Mouse (Mus musculus) liver, postnatal 0 days (tissue): ENCODE measurements around the gene Ppm1l. TPM values are rescaled to one million over a fixed set of nuclear protein-coding genes. Genes with fewer than 3 reads are reported as not detected.

Experiments used
- ATAC-seq: fragments of 200-750 bp; cut with Nextera tagmentation; 2 replicates; pipeline ENCODE4 v1.8.0; 2017; ENCODE audit warnings: mild to moderate bottlenecking, moderate library complexity
- DNase-seq: peaks from one replicate; pipeline ENCODE4 v3.0.0-alpha.2; 2016
- H3K27ac ChIP-seq: fragments of 300-500 bp; sonication (generic); 2 replicates; pipeline ENCODE4 v1.5.1; 2014; ENCODE audit warnings: antibody characterized with exemption, moderate library complexity, mild to moderate bottlenecking, low read depth
- H3K27me3 ChIP-seq: fragments of 300-500 bp; sonication (generic); 2 replicates; pipeline ENCODE4 v1.6.1; 2014; ENCODE audit warnings: low read length, control low read depth, mixed read lengths; ENCODE audit not compliant: insufficient read depth
- H3K36me3 ChIP-seq: fragments of 300-500 bp; sonication (generic); replicated peaks from 2 replicates; pipeline ENCODE4 v1.6.1; 2014; ENCODE audit warnings: mild to moderate bottlenecking, control low read depth, low read length, moderate library complexity, mixed read lengths; ENCODE audit not compliant: insufficient read depth
- H3K4me1 ChIP-seq: fragments of 300-500 bp; sonication (generic); 2 replicates; pipeline ENCODE4 v1.6.1; 2014; ENCODE audit warnings: antibody characterized with exemption, mild to moderate bottlenecking, control low read depth; ENCODE audit not compliant: insufficient read depth
- H3K4me2 ChIP-seq: fragments of 300-500 bp; sonication (generic); 2 replicates; pipeline ENCODE4 v1.6.1; 2014; ENCODE audit warnings: low read depth, mild to moderate bottlenecking, low read length, moderate library complexity, mixed read lengths
- H3K4me3 ChIP-seq: fragments of 300-500 bp; sonication (generic); 2 replicates; pipeline ENCODE4 v1.5.1; 2014; ENCODE audit warnings: low read depth, low read length
- H3K9ac ChIP-seq: fragments of 300-500 bp; sonication (generic); replicated peaks from 2 replicates; pipeline ENCODE4 v1.6.1; 2014; ENCODE audit warnings: mild to moderate bottlenecking, moderate library complexity
- H3K9me3 ChIP-seq: fragments of 300-500 bp; sonication (generic); 2 replicates; pipeline ENCODE4 v1.6.1; 2016; ENCODE audit warnings: mild to moderate bottlenecking, control low read depth, low read length, mixed read lengths
- CTCF ChIP-seq: sonication (generic); IDR thresholded peaks from 2 replicates; pipeline ENCODE4 v1.5.1; 2016; ENCODE audit warnings: antibody characterized with exemption, low read depth
- EP300 ChIP-seq: IDR thresholded peaks from 2 replicates; pipeline ENCODE4 v1.6.1; 2016; ENCODE audit warnings: antibody characterized with exemption, low read depth, mild to moderate bottlenecking
- WGBS: fragments of 180-500 bp; shearing (Covaris S2); extraction: QIAGEN DNeasy Blood & Tissue Kit; methylation state at CpG from one replicate; pipeline ENCODE4 v1.1.7; 2014; ENCODE audit not compliant: insufficient replicate concordance; 5-methylcytosine and 5-hydroxymethylcytosine counted together
- polyA plus RNA-seq: library from polyadenylated mRNA; unstranded; fragments of >200 nt; fragmentation: Nextera tagmentation; extraction: Ambion mirVana; gene quantifications from 2 replicates; pipeline ENCODE4 v1.2.1, GENCODE M21; 2015

The Ppm1l gene
- polyA plus RNA-seq, 1 experiment from 2014 or later: 2.8 TPM

DNA sequence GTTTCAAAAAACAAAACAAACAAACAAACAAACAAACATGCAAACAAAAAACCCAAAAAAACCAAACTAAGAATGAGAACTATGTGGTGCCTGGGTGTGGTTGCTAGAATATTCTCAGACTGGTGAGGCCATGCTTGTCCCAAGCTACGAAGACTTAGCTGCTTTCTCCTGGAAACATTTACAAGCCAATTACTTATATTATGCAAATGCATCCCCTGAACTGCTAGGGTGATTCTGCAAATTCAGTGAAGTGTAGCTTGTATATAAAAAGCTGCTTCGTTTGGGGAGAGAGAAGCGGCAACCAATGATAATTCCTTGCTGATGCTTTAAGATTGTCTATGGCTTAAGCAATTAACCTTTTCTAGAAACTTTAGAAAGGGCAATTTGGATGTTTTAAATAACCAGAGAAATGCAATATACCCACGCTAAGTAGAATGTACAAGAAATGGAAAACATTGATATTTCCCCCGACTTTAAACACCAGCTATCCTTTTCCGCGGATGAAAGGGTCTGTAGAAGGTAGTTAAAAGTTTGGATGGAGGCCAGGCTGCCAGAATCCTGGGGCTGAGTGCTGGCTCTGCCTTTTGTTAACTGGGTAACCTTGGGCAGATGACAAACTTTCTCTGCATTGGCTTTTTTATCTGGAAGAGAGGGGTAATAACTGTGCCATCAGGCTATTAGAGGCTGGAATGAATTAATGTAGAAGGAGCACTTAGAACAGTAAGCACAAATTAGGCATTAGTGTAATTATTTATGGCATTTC lies 33.4 kb upstream of the Ppm1l start:
- no peak for TF ChIP-seq CTCF
- Histone ChIP-seq H3K9me3 (no peaks in the 10 kb centered on the region), H3K27me3 (no peaks in the 10 kb centered on the region), H3K9ac (no peak overlapping the region), H3K27ac (peak overlapping the region; percentile 67), H3K36me3 (no peaks in the 10 kb centered on the region), H3K4me2 (no peak overlapping the region), H3K4me3 (no peak overlapping the region), H3K4me1 (peaks cover 8% of the 10 kb centered on the region)
- no peak for DNase-seq
- 72% methylated on average over 7 of the region's 7 CpGs for WGBS
- ATAC-seq: no peak

DNA sequence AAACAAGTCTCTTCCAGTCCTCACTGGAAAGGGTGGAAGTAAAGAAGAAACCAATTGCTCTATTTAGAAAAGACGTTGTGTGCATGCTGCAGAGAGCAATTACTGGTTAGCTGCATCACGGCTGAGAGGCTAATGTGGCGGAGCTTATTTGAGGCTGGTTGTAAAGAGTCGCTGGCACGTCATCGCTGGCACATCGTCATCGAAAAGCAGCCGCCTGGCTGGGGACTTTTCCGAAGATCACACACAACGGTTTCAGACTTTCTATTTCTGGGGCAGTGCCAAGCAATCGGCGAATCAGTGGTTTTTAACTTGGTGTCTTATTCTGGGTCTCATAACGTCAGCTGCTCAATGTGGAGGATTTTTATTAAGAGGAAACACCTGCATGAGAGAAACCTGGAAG lies 26.8 kb upstream of the Ppm1l start:
- Histone ChIP-seq H3K36me3 (no peaks in the 10 kb centered on the region), H3K4me3 (no peak overlapping the region), H3K27ac (no peak overlapping the region), H3K9me3 (no peaks in the 10 kb centered on the region), H3K27me3 (no peaks in the 10 kb centered on the region), H3K4me2 (no peak overlapping the region), H3K9ac (no peak overlapping the region), H3K4me1 (peaks cover 5% of the 10 kb centered on the region; the same call in 1 of the 2 replicates)
- TF ChIP-seq EP300: no peak
- TF ChIP-seq CTCF: no peak
- DNase-seq: no peak
- no peak for ATAC-seq
- 70% methylated on average over 14 of the region's 14 CpGs for WGBS

DNA sequence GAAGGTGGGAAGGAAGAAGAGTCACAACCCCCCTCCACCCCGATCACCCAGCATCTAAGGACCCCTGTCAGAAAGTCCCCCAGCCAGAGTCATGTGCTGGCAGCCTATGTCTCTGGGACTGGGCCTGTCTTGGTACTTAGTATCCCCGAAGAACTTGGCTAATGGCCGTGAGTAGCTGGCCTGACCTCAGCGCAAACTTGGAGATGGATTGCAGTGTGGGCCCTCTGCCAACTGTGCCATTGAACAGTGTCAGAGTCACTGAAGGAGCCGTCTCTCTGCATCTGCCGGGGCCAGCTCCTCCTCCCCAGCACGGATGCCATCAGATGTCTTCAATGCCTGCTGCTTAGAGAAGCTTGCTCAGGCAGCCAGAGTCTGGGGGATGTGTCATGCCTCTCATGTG lies 26.4 kb upstream of the Ppm1l start:
- ATAC-seq (no peak), DNase-seq (no peak)
- 74% methylated on average over 7 of the region's 7 CpGs for WGBS
- H3K4me2 ChIP-seq: no peak overlapping the region
- H3K36me3 ChIP-seq: no peaks in the 10 kb centered on the region
- no peak overlapping the region for H3K4me3 ChIP-seq
- H3K4me1 ChIP-seq: peaks cover 5% of the 10 kb centered on the region; the same call in 1 of the 2 replicates
- H3K27me3 ChIP-seq: no peaks in the 10 kb centered on the region
- no peak overlapping the region for H3K9ac ChIP-seq
- no peaks in the 10 kb centered on the region for H3K9me3 ChIP-seq
- H3K27ac ChIP-seq: no peak overlapping the region
- no peak for TF ChIP-seq EP300
- no peak for TF ChIP-seq CTCF

DNA sequence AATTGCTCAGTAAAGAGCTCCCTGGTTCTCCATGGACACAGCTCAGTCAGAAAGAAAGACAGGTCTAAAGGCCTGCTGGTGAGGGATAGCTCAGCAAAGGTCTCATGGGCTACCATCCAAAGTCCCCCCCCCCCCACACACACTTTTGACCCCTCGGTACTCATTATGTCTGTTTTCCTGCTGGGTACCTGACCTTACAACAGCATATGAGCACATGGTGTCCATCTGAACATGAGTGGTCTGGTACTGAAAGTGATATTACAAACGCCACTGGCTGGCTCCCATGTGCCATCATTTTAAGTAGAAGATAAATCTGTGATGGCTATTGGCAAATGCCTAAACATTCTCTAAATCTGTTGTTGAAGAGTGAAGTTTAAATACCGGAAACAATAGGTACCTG lies 25.8 kb upstream of the Ppm1l start:
- TF ChIP-seq CTCF: no peak
- TF ChIP-seq EP300: no peak
- Histone ChIP-seq H3K4me2 (no peak overlapping the region), H3K27me3 (no peaks in the 10 kb centered on the region), H3K9me3 (no peaks in the 10 kb centered on the region), H3K4me3 (no peak overlapping the region), H3K36me3 (no peaks in the 10 kb centered on the region), H3K27ac (no peak overlapping the region), H3K9ac (no peak overlapping the region), H3K4me1 (peaks cover 5% of the 10 kb centered on the region; the same call in 1 of the 2 replicates)
- ATAC-seq (no peak), DNase-seq (no peak)
- 73% methylated on average over 3 of the region's 3 CpGs for WGBS

DNA sequence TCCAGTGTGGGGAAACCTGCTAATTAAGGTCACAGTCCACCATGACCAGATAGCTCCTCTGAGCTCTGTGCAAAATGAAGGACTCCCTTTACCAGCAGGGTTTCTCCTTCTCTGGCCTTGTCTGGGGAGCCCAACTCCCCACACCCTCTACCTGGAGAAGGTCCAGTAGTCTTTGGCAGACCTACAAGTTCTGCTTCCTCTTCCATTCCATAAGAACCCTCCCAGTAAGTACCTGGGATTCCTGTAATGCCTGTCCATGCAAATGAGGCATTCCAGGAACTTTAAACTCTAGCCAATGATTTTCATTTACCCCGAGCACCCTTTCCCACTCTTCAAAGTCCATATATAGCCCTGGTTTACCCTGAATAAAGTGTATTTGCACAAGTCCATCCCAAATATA lies 24.0 kb upstream of the Ppm1l start:
- no peak overlapping the region for H3K27ac ChIP-seq
- TF ChIP-seq EP300: no peak
- no peak for TF ChIP-seq CTCF
- no peaks in the 10 kb centered on the region for H3K27me3 ChIP-seq
- 46% methylated on average over 1 of the region's 1 CpGs for WGBS
- DNase-seq: no peak
- no peaks in the 10 kb centered on the region for H3K9me3 ChIP-seq
- no peak overlapping the region for H3K9ac ChIP-seq
- peaks cover 5% of the 10 kb centered on the region; the same call in 1 of the 2 replicates for H3K4me1 ChIP-seq
- no peak overlapping the region for H3K4me3 ChIP-seq
- no peaks in the 10 kb centered on the region for H3K36me3 ChIP-seq
- ATAC-seq: no peak
- no peak overlapping the region for H3K4me2 ChIP-seq

DNA sequence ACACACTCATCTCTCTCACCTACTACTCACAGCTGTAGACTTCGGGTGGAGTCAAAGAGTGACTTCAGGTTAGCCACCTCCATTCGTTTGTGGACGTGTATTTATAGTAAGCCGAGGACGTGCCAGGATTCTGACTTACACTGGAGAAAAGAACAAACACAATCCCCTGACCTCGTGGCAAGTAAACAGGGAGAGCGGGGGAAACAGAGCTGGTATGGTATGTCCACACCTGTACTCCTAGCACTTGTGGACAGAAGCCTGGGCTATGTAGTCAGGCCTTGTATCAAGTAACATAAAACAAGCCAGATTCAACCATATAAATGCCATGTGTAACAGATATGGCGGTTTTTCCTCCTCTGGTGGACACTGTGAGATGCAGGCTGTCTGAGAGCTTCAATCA lies 20.4 kb upstream of the Ppm1l start:
- H3K27ac ChIP-seq: no peak overlapping the region
- H3K9ac ChIP-seq: no peak overlapping the region
- H3K36me3 ChIP-seq: no peaks in the 10 kb centered on the region
- TF ChIP-seq EP300 (no peak), CTCF (no peak)
- WGBS: 63% methylated on average over 8 of the region's 8 CpGs
- ATAC-seq (peak; percentile 33; the same call in 1 of the 2 replicates), DNase-seq (no peak)
- H3K4me3 ChIP-seq: no peak overlapping the region
- H3K27me3 ChIP-seq: no peaks in the 10 kb centered on the region
- no peaks in the 10 kb centered on the region for H3K9me3 ChIP-seq
- no peaks in the 10 kb centered on the region; the same call in 1 of the 2 replicates for H3K4me1 ChIP-seq
- no peak overlapping the region for H3K4me2 ChIP-seq
